In genomic region chr15:96551569-96552380, GRCm38 (mm10) we compare ENCODE assay signal across 8 mouse cellular contexts.
A peak's percentile ranks its signal among the peaks of the same experiment; 100 is the strongest.
DNase-seq lines count a peak whose midpoint lies in the region; ATAC-seq and TF ChIP-seq lines count a peak whose summit lies in the region.

No protein-coding gene starts in this region.

- H3K4me3 ChIP-seq in kidney, adult 2 months (ENCODE audit: insufficient read depth, low read depth, low read length) = no peak overlapping the region
- H3K4me3 ChIP-seq in limb, embryonic 14.5 days (replicated peaks; ENCODE audit: low read length) = no peak overlapping the region

- 67% methylated on average over 9 of the region's 9 CpGs for WGBS in kidney, adult 2 months
- WGBS in limb, embryonic 14.5 days = 68% methylated on average over 9 of the region's 9 CpGs

- no peaks in the 10 kb centered on the region for H3K27me3 ChIP-seq in kidney, adult 2 months (replicated peaks; ENCODE audit: control insufficient read depth, insufficient read depth, low read length)
- no peaks in the 10 kb centered on the region for H3K27me3 ChIP-seq in limb, embryonic 14.5 days (ENCODE audit: control insufficient read depth, insufficient read depth, low read length)

- H3K4me2 ChIP-seq in limb, embryonic 14.5 days (replicated peaks; ENCODE audit: low read depth, low read length, severe bottlenecking) = no peak overlapping the region

- peak; percentile 73 for DNase-seq in CD4-positive helper T cell, adult 2 months (ENCODE audit: low read depth, low spot score)
- DNase-seq in WW6 (ENCODE audit: low read depth, low spot score) = peak; percentile 48
- peak; percentile 91 for DNase-seq in embryo, embryonic 10.5 days (ENCODE audit: low spot score)
- DNase-seq in heart, adult 8-10 months (ENCODE audit: low spot score) = peak; percentile 72
- DNase-seq in kidney, adult 2 months = peak; percentile 76
- DNase-seq in limb, embryonic 14.5 days (ENCODE audit: low spot score) = peak; percentile 89
- peak; percentile 35 to 43 for DNase-seq in monocyte, adult 2 months (ENCODE audit: low read depth in 1 of 2, low spot score in 2 of 2)
- DNase-seq in thymus, postnatal 14 days = peak; percentile 78

- H3K4me1 ChIP-seq in kidney, adult 2 months (ENCODE audit: control insufficient read depth, insufficient read depth, low read length) = no peaks in the 10 kb centered on the region
- H3K4me1 ChIP-seq in limb, embryonic 14.5 days (ENCODE audit: control insufficient read depth, insufficient read depth, low read length) = peaks cover 9% of the 10 kb centered on the region

- no peaks in the 10 kb centered on the region for H3K36me3 ChIP-seq in kidney, adult 2 months (ENCODE audit: control insufficient read depth, insufficient read depth, low read length)
- no peaks in the 10 kb centered on the region for H3K36me3 ChIP-seq in limb, embryonic 14.5 days (ENCODE audit: control insufficient read depth, insufficient read depth, low read length)

- peak; percentile 76 for TF ChIP-seq CTCF in kidney, adult 2 months (conservative IDR thresholded peaks at IDR 0.05; ENCODE audit: insufficient read depth, insufficient read length, low read depth, low read length)

- no peaks in the 10 kb centered on the region for H3K9me3 ChIP-seq in limb, embryonic 14.5 days (ENCODE audit: control insufficient read depth, low read length)

- no peak overlapping the region for H3K27ac ChIP-seq in kidney, adult 2 months (ENCODE audit: insufficient read depth, low read depth, low read length)
- no peak overlapping the region for H3K27ac ChIP-seq in limb, embryonic 14.5 days (replicated peaks; ENCODE audit: low read depth, low read length)

- peak; percentile 76; the same call in 1 of the 2 replicates for ATAC-seq in limb, embryonic 14.5 days (ENCODE audit: low FRiP score, low read depth)

- no peak overlapping the region for H3K9ac ChIP-seq in limb, embryonic 14.5 days (ENCODE audit: low read depth, low read length, severe bottlenecking)

- no peak for TF ChIP-seq POLR2A in kidney, adult 2 months (IDR thresholded peaks at IDR 0.05; ENCODE audit: low read depth, low read length)
- TF ChIP-seq POLR2A in limb, embryonic 14.5 days (IDR thresholded peaks at IDR 0.05; ENCODE audit: borderline replicate concordance, extremely low read depth, insufficient read depth, insufficient read length) = no peak

Comparison
In these comparisons a context has a peak if more than half of its experiments do, and no peak if none do; other contexts are left out.
1. DNase-seq: peak in every context shown above with its lines; median percentile 91 in embryo, embryonic 10.5 days; 89 in limb, embryonic 14.5 days; 78 in thymus, postnatal 14 days; 76 in kidney, adult 2 months; 73 in CD4-positive helper T cell, adult 2 months; 72 in heart, adult 8-10 months; 48 in WW6; 39 in monocyte, adult 2 months.